Mouse (Mus musculus): ENCODE results near the gene Rrp36. TPM values are rescaled to one million over a fixed set of nuclear protein-coding genes. Genes with fewer than 3 reads are reported as not detected.

Rrp36 gene
- 68.8 and 70.0 TPM in 2 replicates for polyA plus RNA-seq (2016; fragmentation: Nextera tagmentation; extraction: Ambion mirVana)

DNA sequence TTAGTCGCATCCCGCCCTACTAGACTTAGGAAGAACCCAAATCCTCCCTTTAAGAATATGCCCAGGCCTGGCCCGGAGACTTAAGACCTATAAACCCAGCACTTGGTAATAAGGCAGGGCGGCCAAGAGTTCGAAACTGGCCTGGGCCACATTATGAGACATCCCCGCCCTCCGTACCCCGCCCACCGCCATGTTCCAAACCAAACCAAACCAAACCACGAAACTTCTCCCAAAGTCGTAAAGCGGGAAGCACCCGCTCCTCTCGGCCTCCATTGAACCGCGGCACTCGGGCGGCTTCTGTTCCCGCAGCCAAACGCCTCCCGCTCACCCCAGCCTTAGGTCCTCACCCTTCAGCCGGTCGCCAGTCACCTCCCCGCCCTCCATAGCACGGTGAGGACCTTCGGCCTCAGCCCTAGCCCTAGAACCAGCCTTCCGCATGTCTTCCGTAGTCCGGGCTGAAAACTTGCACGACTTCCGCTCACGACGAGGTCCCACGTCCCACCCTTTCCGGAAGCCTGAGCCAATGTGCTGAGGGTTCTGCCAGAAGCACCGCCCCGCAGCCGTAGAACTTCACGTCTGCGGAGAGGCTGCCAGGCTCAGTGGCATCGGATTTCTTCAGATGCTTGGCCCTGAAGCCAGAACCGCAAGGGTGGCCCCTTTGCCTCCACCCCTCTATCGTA, at the start of gene Rrp36:
Rrp36 (minus strand) TSS at position 503 of the 680 bp plus-strand sequence.
- H3K4me1 ChIP-seq (replicated peaks) = peaks cover 32% of the 10 kb centered on the region
- H3K36me3 ChIP-seq = peaks cover 66% of the 10 kb centered on the region
- peak within 1 kb of the TSS; percentile 83 for H3K9ac ChIP-seq (replicated peaks)
- H3K27me3 ChIP-seq = no peaks in the 10 kb centered on the region
- no peaks in the 10 kb centered on the region; the same call in 1 of the 2 replicates for H3K9me3 ChIP-seq
- H3K27ac ChIP-seq = peak within 1 kb of the TSS; percentile 94
- WGBS = 1% methylated on average over 43 of the region's 43 CpGs
- peak within 1 kb of the TSS; percentile 63 for H3K4me3 ChIP-seq (replicated peaks)
- peak within 1 kb of the TSS; percentile 82 for H3K4me2 ChIP-seq
- ATAC-seq (ENCODE audit: insufficient number of reproducible peaks, insufficient read depth, low FRiP score, low TSS enrichment, low read depth) = peak; percentile 88

DNA sequence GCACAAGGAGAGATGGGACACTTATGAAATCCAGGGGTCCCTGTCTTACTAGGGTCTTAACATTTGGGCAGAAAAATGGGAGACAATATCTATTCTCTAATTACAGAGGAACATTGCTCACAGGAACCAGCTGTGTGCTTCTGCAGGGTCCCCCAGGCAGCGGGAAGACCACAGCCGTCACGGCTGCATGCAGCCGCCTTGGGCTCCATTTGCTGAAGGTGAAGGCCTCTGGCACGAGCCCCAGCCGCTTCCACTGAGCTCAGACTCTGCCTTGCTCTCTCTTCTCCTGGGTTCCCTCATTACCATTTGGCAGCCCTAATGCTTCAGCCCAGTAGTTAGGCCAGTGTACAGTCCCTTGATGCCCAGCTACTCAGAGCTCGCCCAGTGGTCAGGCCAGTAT, 46.9 kb upstream of the Rrp36 start:
- no peak overlapping the region for H3K27ac ChIP-seq
- no peak for ATAC-seq (ENCODE audit: insufficient number of reproducible peaks, insufficient read depth, low FRiP score, low TSS enrichment, low read depth)
- H3K27me3 ChIP-seq = no peaks in the 10 kb centered on the region
- no peaks in the 10 kb centered on the region for H3K9me3 ChIP-seq
- no peak overlapping the region for H3K9ac ChIP-seq (replicated peaks)
- H3K4me2 ChIP-seq = no peak overlapping the region
- 0 out of 2 replicates have a peak, but pooled peaks cover 3% of the 10 kb centered on the region for H3K4me1 ChIP-seq (replicated peaks)
- H3K36me3 ChIP-seq = peaks cover 82% of the 10 kb centered on the region
- H3K4me3 ChIP-seq (replicated peaks) = no peak overlapping the region
- 86% methylated on average over 7 of the region's 7 CpGs for WGBS

DNA sequence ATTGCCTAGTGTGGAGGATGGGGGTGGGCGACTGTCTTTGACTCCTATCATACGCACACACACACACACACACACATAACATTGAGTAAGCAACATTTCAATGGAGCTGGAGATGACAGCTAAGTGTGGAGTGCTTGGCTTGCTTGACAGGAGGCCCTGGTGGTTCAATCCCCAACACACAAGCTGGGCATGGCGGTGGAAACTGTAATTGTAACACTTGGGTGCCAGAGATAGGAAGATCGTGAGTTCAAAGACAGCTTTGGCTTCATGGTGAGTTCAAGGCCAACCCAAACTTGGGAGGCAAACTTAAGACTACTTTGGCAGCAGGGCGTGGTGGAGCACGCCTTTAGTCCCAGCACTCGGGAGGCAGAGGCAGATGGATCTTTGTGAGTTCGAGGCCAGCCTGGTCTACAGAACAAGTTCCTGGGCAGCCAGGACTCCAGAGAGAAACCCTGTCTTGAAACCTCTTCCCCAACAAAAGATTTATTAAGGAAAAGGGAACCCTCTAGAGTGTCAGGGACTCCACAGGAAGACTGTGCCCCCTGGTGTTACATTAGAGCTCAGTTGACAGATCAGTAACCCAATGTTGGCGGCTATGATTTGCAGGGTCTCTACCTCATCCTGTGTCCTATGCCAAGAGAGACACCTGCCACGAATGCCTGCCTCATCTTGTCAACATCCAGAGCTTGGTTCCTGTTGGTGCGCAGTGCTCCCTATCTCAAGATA, 40.8 kb upstream of the Rrp36 start:
- Histone ChIP-seq H3K27me3 (no peaks in the 10 kb centered on the region), H3K9ac (replicated peaks) (no peak overlapping the region), H3K36me3 (peaks cover 51% of the 10 kb centered on the region), H3K27ac (no peak overlapping the region), H3K9me3 (no peaks in the 10 kb centered on the region), H3K4me1 (replicated peaks) (peaks cover 14% of the 10 kb centered on the region), H3K4me2 (no peak overlapping the region), H3K4me3 (replicated peaks) (no peak overlapping the region)
- WGBS = 95% methylated on average over 11 of the region's 11 CpGs
- ATAC-seq (ENCODE audit: insufficient number of reproducible peaks, insufficient read depth, low FRiP score, low TSS enrichment, low read depth) = no peak

DNA sequence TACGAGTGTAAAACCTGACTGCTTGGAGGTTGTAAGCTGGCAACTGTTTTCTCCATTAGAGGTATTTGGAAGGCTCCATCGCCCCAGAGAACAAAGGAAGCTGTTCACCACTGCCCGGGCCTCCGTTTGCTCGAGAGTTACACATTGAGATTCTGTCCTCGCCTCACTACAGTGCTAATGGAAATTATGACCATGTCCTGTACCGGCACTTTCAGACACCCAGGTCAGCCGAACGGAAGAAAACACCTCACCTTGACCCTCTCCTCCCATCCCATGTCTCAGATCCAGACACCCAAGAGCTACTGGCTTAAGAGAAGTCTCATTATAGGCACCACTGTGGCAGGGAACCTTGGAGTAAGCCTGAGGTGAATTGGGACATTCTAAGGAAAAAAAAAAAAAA, 39.7 kb upstream of the Rrp36 start:
- H3K4me1 ChIP-seq (replicated peaks) = peaks cover 14% of the 10 kb centered on the region
- H3K9me3 ChIP-seq = no peaks in the 10 kb centered on the region
- no peak overlapping the region for H3K4me3 ChIP-seq (replicated peaks)
- H3K4me2 ChIP-seq = no peak overlapping the region
- 90% methylated on average over 9 of the region's 9 CpGs for WGBS
- no peaks in the 10 kb centered on the region for H3K27me3 ChIP-seq
- ATAC-seq (ENCODE audit: insufficient number of reproducible peaks, insufficient read depth, low FRiP score, low TSS enrichment, low read depth) = no peak
- H3K36me3 ChIP-seq = peaks cover 51% of the 10 kb centered on the region
- H3K9ac ChIP-seq (replicated peaks) = no peak overlapping the region
- H3K27ac ChIP-seq = no peak overlapping the region

DNA sequence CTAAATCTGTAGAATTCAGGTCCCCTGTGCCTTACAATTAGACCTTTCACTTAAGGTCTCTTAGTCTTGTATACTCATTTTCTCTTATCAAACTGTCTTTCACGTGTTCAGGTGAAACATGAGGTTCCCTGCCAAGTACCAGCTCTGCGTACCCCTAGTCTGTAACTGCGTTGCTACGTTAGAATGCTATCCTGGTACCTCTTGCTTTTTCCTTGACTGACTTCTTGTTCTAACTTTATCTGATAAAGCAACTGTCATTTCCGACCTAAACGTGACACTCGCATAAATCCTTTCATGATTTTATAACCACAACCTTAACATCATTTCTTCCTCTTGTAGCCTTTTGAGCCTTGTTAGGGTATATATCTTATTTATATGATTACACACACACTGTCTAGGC, 38.3 kb upstream of the Rrp36 start:
- no peak for ATAC-seq (ENCODE audit: insufficient number of reproducible peaks, insufficient read depth, low FRiP score, low TSS enrichment, low read depth)
- H3K27ac ChIP-seq = no peak overlapping the region
- WGBS = 76% methylated on average over 7 of the region's 7 CpGs

DNA sequence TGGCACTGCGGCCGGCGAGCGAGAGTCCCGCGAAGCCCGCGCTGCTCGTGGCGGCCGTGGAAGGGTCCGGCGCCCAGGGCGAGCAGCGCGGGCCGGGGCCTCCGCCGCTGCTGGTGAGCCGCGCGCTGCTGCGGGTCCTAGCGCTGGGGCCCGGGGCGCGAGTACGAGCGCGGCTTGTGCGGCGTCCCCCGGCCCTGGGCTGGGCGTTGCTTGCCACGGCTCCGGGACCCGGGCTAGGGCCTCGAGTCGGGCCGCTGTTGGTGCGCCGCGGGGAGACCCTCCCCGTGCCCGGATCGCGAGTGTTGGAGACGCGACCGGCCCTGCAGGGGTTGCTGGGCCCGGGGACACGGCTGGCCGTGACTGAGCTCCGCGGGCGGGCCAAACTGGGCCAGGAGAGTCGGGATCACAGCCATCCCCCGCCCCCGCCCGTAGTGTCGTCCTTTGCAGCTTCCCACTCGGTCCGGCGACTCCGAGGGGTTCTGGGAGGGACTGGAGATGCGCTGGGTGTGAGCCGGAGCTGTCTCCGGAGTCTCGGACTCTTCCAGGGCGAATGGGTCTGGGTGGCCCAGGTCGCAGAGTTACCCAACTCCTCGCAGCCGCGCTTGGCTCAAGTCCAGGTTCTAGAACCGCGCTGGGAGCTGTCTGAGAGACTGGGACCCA, 37.6 kb upstream of the Rrp36 start:
- under 1% methylated on average over 76 of the region's 76 CpGs for WGBS
- no peaks in the 10 kb centered on the region for H3K27me3 ChIP-seq
- peak overlapping the region; percentile 78 for H3K27ac ChIP-seq

More for the DNA sequence above, 38.3 kb upstream of the Rrp36 start:
- peaks cover 40% of the 10 kb centered on the region for H3K36me3 ChIP-seq
- no peaks in the 10 kb centered on the region for H3K9me3 ChIP-seq
- H3K27me3 ChIP-seq = no peaks in the 10 kb centered on the region
- peak overlapping the region; percentile 94 for H3K9ac ChIP-seq (replicated peaks)
- H3K4me1 ChIP-seq (replicated peaks) = peaks cover 14% of the 10 kb centered on the region
- H3K4me2 ChIP-seq = peak overlapping the region; percentile 99
- peak overlapping the region; percentile 100 for H3K4me3 ChIP-seq (replicated peaks)

DNA sequence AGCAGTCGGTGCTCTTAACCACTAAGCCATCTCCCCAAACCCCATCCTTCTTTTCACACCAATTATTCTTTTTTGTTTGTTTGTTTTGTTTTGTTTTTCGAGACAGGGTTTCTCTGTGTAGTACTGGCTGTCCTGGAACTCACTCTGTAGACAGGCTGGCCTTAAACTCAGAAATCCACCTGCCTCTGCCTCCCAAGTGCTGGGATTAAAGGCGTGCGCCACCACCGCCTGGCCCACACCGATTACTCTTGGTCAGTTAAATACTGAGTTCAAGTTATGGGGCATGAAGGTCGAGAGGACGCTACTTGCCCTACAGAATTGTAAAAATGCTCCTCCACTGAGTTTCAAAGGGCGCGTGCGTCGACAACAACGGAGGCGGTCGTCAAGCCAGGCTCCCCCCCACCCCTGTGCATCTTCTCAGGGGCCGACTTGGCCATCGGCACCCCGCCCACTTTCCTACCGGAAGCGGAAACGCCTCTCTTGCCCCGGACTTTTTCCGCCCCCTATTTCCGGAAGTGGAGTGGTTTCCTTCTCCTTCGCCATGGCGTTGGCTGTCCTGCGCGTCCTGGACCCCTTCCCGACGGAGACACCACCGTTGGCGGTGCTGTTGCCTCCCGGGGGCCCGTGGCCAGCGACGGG, 36.9 kb upstream of the Rrp36 start, which contains the start of gene Pex6:
Pex6 (plus strand) TSS at position 505 of the 639 bp plus-strand sequence.
- peak; percentile 76; the same call in 1 of the 2 replicates for ATAC-seq (ENCODE audit: insufficient number of reproducible peaks, insufficient read depth, low FRiP score, low TSS enrichment, low read depth)
- WGBS = 8% methylated on average over 36 of the region's 36 CpGs
- Histone ChIP-seq H3K9ac (replicated peaks) (peak within 1 kb of the TSS; percentile 94), H3K4me3 (replicated peaks) (peak within 1 kb of the TSS; percentile 100), H3K27ac (peak within 1 kb of the TSS; percentile 78), H3K36me3 (peaks cover 27% of the 10 kb centered on the region), H3K9me3 (no peaks in the 10 kb centered on the region), H3K4me1 (replicated peaks) (peaks cover 19% of the 10 kb centered on the region), H3K27me3 (no peaks in the 10 kb centered on the region), H3K4me2 (peak within 1 kb of the TSS; percentile 99)

More for the DNA sequence above, 37.6 kb upstream of the Rrp36 start:
- Histone ChIP-seq H3K9ac (replicated peaks) (peak overlapping the region; percentile 94), H3K36me3 (peaks cover 33% of the 10 kb centered on the region), H3K9me3 (no peaks in the 10 kb centered on the region), H3K4me1 (replicated peaks) (peaks cover 14% of the 10 kb centered on the region), H3K4me3 (replicated peaks) (peak overlapping the region; percentile 100), H3K4me2 (peak overlapping the region; percentile 99)
- ATAC-seq (ENCODE audit: insufficient number of reproducible peaks, insufficient read depth, low FRiP score, low TSS enrichment, low read depth) = 0 out of 2 replicates have a peak, but pooled peaks have one; percentile 35

DNA sequence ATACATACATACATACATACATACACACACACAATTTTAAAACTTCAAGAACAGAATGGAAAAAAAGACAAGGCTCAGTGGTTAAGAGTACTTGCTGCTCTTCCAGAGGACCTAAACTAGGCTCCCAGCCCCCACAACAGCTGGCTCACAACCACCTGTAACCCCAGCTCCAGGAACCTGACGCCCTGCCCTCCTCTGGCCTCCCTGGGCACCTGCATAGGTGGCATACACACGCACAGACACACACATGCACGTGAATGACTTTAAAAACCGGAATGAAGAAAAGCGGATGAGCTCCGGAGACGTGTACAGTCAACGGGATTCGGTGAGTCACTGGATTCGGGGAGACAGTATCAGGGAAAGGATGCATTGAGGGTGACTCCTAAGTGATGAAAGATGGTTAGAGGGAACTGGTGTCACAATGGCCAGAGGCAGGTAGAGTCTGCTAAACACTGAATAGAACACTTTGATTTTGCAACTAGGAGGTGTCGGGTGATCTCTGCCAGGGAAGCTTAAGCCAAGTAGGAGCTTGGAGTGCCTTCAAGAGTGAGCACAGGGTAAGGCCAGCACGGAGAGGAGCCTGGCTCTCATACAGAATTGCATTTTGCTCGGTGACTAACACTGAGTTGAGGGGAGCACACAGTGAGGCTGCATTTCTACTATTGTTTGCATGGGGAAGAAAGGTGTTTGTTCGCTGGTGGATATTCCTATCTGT, 32.4 kb upstream of the Rrp36 start:
- no peak for ATAC-seq (ENCODE audit: insufficient number of reproducible peaks, insufficient read depth, low FRiP score, low TSS enrichment, low read depth)
- no peak overlapping the region for H3K27ac ChIP-seq
- WGBS = 92% methylated on average over 14 of the region's 14 CpGs
- no peak overlapping the region for H3K9ac ChIP-seq (replicated peaks)
- H3K36me3 ChIP-seq = peaks cover under 1% of the 10 kb centered on the region; the same call in 1 of the 2 replicates
- peak overlapping the region; percentile 87; the same call in 1 of the 2 replicates for H3K4me2 ChIP-seq
- H3K4me1 ChIP-seq (replicated peaks) = peaks cover 36% of the 10 kb centered on the region
- no peaks in the 10 kb centered on the region for H3K27me3 ChIP-seq
- no peak overlapping the region for H3K4me3 ChIP-seq (replicated peaks)
- H3K9me3 ChIP-seq = no peaks in the 10 kb centered on the region

DNA sequence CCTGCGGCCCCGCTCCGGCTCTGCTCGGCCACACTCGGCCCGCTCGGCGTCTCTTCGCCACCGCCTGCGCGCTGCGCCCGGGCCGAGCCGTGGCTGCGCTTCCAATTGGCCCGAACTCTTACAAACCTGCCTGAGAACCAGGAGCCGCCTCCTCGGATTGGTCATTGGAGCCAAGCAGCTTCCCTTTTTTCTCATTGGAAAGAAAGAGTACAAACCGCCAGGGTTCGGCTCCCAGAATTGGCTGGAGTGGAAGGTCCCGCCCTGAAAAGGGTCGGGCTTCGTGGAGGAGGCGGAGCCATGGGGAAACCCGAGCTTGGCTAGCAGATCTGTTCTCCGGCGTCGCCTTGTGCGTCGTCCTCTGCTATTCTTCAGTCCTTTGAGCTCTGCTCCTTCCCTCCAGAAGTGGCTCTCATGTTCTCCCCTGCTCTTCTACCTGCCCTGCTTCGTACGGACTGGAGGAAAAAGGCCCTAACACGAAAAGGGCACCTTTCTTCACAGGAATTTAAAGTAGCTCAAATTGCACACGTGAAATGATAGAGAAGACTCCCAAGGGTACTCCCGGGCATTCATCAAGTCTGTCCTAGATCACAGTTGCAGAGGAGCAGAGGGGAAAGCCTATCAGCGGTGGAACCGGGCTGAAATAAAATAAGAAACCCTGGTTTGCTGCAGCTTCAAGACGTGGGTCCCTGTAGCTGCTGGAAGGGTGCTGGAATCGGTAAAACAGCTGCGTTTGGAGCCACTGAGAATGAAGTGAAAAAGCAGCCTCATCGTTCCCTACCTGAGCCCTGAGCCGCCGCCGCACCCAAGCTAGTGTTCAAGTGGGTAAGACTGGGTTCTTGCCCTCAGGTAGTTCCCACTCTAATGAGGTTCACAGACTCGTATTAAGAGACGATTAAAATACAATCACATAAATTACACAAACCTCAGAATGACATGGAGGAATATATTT, 31.0 kb upstream of the Rrp36 start, which contains the start of gene Ppp2r5d:
Ppp2r5d (minus strand) TSS at position 225 of the 949 bp plus-strand sequence.
- Histone ChIP-seq H3K9ac (replicated peaks) (peak within 1 kb of the TSS; percentile 91), H3K27ac (peak within 1 kb of the TSS; percentile 93), H3K4me3 (replicated peaks) (peak within 1 kb of the TSS; percentile 89), H3K9me3 (no peaks in the 10 kb centered on the region), H3K4me2 (peak within 1 kb of the TSS; percentile 87), H3K36me3 (peaks cover 7% of the 10 kb centered on the region; the same call in 1 of the 2 replicates), H3K4me1 (replicated peaks) (peaks cover 36% of the 10 kb centered on the region), H3K27me3 (no peaks in the 10 kb centered on the region)
- 1% methylated on average over 48 of the region's 48 CpGs for WGBS
- ATAC-seq (ENCODE audit: insufficient number of reproducible peaks, insufficient read depth, low FRiP score, low TSS enrichment, low read depth) = peak; percentile 94
